Mouse (Mus musculus) ovary, postnatal 10 days (tissue): ENCODE results near the gene Flt1.
A peak's percentile ranks its signal among the peaks of the same experiment; 100 is the strongest.

Experiments
- DNase-seq: peaks from one replicate; pipeline ENCODE4 v3.0.0; 2022; ENCODE audit warnings: low spot score

Gene Flt1

GRCm38 (mm10) chr5:147724945-147725830, 623 bp downstream of the Flt1 start:
- DNase-seq, result peak; percentile 18

DNA sequence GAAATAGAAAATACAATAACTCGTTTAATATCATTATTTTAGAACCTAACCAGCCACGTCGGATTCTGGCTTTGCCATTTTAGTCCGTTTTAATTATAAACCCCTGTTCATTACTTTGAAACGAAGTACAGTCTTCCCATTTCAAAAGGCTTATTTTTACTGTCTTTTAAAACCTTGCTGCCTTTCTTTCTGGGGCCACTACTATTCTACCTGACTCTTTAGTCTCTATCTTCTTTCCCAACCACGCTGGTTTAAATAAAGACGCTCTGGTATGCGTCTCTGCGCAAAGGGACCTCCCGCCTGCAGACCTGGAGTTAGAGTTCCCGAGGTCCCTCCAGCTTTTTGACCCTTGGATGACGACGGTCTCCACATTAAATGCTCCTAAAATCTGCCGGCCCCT, 1.4 kb downstream of the Flt1 start:
- DNase-seq, result no peak

DNA sequence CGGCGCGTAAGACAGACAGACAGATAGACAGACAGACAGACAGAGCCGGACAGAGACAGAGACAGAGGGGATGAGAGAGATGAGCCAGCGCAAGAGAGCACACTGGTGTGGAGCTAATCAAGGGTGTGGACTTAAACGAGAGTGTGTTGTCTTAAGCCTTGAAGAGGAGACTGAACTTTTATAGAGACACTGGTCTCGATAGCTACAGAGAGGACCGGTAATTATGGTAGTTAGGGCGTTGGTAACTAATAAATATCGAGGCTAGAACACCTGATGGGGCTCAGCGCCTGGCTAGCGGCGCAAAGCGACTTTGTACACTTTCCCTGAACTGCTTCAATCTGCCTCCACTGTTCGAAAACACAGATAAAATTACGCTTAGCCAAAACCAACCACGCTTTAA, 2.0 kb downstream of the Flt1 start:
- no peak for DNase-seq

DNA sequence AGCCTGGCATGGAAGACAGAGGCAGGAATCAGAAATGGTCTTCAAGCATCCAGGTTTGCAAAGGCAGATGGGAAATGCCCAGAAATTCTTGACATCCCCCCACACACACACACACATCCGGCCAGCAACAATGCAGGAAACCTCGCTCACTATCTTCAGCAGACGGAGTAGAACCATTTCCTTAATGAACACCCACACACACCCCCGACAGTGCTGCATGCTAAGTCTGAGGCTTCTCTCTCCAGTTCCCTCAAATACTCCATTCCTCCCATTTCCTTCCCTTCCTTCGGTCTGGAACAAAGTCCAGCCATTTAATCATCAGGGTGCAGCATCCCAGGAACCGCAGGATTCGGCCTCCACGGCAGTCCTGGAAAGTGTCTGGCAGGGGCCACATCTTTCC, 4.4 kb downstream of the Flt1 start:
- no peak for DNase-seq

DNA sequence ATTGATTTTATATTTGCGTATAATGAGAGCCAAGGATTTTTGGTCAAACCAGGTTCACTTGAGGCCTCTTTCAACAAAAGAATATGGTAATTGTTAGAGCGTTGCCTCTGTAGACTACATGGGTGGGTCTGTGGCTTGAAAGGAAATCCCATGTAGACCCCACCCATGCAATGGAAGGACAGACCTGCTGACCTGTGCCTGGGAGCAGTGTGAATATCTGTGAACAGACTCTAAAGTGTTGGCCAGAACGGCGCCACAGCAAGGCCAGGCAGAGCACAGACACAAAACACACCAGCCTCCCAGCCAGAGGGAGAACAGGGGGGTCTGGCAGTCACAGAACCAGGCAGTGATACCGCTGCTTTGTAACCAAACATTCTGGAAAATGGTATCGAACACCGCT, 7.5 kb downstream of the Flt1 start:
- DNase-seq, result no peak

DNA sequence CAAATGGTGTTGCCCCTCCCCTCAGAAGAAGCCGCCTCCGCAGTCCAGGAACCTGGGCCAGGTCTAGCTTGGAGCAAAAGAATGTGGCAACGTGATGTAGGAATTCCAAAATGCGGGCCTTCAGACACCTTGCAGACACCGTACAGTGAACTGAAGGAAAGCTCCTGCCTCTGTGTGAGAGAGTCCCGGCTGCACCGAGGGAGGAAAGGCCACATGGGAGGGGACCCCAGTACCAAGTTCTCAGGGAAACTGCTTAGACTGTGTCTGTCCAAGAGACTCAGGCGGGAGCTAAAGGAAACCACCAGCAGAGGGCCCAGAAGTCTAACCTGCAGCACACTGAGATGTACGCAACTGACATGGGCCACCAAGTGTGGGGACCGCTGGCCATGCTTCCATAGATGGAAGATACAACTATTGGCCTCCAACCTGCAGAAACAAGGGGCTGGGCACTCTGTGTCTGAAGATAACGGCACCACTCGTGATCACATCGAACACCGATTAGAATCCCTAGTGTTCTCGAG, 9.1 kb downstream of the Flt1 start:
- DNase-seq, result no peak

- DNase-seq, result no peak
Observed at GRCm38 (mm10) chr5:147716276-147716675, 9.5 kb downstream of the Flt1 start.

- DNase-seq, result no peak
Observed at GRCm38 (mm10) chr5:147715391-147715790, 10.4 kb downstream of the Flt1 start.

DNA sequence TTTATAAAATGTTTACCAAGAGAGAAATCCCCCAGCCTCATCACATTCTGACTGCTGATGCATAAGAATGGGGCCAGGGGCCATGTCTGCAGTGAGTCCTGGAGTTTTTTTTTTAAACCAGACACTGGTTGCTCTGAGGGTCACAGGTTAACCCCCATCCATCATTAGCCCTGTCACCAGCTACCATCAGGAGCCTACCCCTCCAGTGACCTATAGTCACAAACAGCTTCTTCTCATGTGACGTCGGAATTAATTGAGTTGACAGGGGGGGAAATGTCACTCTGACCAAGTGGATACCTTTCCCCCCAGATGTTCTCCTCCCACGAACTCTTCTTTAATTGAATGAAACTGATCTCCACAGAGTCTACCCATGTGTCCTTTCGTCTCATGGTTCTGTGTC, 17.3 kb downstream of the Flt1 start:
- DNase-seq, result no peak

DNA sequence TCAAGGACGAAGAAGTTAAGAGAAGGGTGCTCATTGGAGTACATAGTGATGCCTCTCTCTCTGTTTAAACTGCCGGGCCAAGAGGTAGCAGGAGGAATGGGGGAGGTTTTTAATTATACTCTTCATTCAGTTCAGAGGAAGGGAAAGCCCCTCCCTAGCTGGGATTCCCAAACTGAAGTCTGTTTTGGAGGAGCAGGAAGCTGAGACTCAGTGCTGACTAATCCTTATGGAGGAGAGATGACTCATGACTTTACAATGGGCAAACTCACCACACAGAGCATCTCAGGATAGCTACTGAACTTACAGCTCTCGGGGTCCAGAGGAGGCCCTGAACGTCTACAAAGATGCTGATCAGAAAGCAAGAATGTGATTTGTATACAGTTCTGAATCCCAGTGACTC, 18.3 kb downstream of the Flt1 start:
- no peak for DNase-seq

- no peak for DNase-seq
Observed at GRCm38 (mm10) chr5:147704890-147705289, 20.9 kb downstream of the Flt1 start.

- DNase-seq, result no peak
Observed at GRCm38 (mm10) chr5:147702423-147702822, 23.4 kb downstream of the Flt1 start.

DNA sequence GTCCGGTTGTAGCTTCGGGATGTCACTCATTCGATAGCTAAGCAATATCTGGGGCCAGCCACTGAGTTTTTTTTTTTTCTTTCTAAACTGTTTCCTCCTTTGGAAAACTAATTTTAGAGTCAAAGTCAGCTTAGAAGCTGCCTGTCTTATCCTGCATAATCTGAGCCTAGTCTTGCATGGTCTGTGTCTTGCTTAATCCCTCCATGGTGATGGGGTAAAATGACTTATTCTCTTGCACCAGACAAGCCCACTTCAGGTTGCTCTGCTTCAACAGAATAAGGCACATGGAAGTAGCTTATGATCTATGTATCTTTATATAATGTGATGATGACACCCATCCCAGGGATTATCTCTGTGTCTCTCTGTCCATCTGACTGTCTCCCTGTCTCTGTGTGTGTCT, 24.8 kb downstream of the Flt1 start:
- DNase-seq, result no peak

DNA sequence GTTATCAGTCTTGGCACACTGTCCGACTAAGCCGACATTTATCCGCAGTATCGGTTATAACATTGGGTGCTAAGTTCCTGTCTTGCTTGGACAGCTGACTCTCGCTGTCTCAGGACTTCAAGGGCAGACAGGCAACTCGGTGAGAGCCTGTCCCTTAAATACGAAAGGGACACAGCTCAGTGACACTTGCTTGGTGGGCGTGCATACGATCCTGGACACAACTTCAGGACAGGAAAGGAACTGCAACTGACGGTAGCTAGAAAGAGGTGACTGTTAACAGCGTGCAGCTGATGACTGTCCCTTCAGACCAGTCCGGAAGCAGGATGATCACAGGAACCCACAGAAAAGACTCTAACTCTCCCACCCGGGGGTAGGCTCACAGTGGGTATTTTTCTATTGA, 27.8 kb downstream of the Flt1 start:
- DNase-seq, result no peak

DNA sequence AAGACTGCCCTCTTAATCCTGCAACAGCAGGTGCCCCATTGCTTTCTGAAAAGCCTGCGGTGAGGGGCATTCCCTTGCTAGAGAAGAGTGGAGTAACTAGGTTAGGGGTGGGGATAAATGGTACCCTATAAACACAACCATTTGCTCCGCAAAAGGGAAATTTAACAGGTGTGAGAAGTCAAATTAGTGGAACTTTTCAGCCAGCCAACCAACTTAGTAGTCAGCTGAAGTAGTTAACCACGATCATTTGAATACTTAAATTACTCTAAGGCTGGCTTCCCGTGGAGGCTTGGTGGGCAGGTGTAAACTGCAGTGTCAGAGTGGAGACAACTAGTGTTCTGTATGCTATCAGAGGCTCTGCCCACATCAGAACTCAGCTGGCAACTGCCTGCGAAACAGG, 28.6 kb downstream of the Flt1 start:
- no peak for DNase-seq

DNA sequence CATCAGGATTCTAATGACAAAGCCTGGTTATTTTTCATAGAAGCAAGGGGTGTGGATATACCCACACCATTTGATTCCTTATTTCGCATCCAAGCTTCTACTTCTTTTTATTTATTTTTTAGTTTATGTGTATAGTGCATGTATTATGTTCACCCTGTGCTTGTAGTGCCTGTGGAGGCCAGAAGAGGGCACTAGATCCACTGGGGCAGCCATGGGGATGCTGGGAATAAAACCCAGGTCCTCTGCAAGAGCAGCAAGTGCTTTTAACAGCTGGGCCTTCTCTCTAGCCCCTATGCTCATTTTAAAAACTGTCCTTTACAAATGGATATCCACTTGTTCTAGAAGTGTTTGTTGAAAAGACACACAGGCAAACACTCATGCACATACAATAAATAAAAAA, 33.2 kb downstream of the Flt1 start:
- no peak for DNase-seq

- DNase-seq, result no peak
Observed at GRCm38 (mm10) chr5:147683707-147684323, 42.0 kb downstream of the Flt1 start.

DNA sequence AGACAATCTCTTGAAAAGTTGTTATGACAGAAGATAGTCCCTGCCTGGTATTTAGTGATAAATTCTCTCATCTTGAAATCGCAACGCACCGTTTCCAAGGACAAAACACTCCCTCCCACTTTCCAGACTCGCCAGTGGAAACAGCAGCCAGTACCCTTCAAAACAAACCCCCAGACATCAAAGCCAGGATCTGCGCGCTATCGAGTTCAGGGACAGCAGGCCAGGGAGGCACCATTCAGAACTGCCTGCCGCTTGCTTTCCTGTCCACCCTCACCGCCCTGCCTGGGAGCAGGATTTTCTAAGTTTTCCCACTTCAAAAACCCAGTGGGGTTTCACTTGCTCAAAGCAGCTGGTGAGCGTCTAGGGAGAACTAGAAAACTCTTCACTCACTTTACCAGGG, 44.6 kb downstream of the Flt1 start:
- no peak for DNase-seq

DNA sequence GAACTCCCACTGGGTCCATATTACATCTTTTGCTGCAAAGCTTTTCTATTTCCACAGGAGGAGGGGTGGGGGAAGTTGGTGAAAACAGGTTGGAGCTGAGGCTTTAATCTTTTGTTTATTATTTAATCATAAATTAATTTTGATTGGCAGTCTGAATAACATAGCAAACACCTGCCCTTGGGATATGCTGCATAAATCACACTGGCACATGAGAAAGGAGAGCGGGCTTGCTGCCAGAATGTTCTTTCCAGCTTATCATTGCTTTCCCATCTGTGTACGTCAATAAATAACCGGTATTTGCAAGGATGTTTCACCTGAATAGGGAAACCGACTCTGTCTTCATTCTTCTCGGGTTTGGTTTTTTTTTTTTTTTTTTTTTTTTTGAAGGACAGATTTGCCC, 45.1 kb downstream of the Flt1 start:
- DNase-seq, result no peak

- DNase-seq, result no peak
Observed at GRCm38 (mm10) chr5:147679316-147679715, 46.5 kb downstream of the Flt1 start.

DNA sequence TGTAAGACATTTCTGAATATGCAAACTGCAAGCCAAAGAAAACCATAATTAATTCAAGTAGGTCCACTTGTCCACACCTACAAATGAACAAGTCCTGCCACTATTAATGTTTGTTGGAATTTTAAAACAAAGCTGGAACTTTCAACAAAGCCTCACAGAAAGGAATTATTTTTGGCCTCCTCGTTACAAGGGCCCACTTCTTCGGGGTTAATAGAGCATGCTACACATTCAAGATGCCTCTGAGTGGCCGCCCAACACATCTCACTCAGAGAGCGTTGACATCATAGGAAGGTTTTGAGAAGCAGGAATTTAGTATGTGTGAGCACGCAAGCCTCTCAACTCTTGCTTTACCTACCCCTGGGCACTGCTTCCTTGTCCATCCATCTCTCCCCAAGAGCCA, 50.0 kb downstream of the Flt1 start:
- DNase-seq, result no peak

DNA sequence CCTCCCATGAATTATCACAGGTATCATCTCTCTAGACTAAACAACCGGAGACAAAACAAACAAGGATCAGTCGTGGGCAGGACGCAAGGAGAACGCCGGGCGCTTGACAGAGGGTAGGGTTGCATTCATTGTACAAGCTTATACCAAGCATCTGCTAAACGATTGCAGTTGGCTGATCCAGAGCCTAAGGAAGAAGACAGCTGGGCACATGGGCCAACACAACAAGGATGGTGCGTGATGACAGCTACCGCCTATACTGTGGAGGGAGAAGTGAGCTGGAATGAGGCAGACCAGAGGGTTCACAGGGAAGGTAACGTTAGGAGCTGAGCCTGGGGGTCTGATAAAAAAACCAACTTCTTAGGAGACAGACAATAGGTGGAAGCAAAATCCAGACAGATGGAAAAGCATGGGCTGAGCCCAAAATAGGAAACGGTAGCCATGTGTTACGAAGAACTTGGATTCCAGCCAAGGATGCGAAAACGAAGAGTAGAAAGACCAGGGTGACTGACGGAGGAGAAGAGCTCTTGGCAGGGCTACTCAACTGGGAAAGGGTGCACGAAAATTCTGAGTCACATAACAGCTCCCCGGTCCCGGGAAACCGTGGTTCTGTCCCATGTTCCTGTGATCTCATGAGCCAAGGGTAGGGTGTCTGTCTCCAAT, 53.9 kb downstream of the Flt1 start:
- DNase-seq, result no peak
